Mouse (Mus musculus) right cerebral cortex, postnatal 36 days (tissue): Measurements from ENCODE around the gene Mad2l2.
A peak's percentile ranks its signal among the peaks of the same experiment; 100 is the strongest.
"Not testable (repeated sequence)": the region's sequence is repeated elsewhere in the genome, so short reads cannot be mapped to it uniquely, and the experiment has no call there.

Experiments
- DNase-seq, 2 experiments: peaks; one replicate each; pipeline ENCODE4 v3.0.0; 2022; ENCODE audit warnings: low spot score in 2 of 2, mixed read lengths in 1 of 2

Gene Mad2l2

GRCm38 (mm10) chr4:148171261-148171660, 41.1 kb downstream of the Mad2l2 start:
- DNase-seq = no peak

DNA sequence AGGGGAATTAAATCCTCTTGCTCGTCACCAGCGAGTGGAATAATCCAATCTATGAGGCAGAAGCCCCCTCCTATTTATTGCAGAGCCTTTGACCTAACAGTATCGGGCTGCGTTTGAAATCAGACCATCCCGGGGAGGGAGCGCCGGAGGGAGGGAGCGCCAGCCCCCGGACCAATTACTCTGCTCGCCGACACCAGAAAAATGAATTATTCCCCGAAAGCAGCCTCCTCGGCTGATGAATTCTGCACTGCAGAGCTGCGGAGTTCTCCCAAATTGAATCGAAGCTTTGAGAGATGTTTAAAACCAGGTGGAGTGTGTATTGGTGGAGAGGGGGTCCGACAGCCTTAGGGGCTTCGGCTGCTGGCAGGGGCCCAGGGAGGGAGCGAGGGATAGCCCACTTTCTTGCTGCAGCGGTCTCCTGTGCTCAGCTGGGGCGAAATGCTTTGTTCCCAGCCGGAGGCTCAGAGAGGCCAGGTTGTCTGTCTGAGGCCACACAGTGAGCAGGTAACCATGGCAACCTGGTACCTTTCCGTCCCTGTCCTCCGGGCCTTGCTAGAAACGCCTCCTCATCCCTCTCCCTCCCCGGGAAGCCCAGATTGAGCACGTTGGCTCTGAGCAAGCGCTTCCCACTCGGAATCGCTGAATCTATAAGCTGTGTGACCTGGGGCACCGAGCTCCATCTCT, 43.8 kb downstream of the Mad2l2 start:
- DNase-seq = peak; percentile 67 to 77

DNA sequence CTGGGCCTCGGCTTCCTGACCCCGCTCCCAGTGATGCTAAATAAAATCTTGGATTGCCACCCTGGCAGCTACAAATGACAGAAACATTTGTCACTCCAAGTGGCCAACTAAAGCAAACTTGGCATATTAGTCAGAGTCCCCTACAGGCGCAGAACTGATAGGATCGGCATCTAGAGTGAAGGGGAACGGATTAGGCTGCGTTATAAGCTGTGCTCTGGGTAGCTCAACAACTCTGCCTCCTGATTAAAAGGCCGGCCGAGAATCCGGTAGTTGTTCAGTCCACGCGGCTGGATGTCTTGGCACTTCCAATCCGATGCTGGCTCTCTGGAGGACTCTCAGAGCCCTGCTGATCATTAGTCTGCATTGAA, 44.3 kb downstream of the Mad2l2 start:
- DNase-seq = no peak

- DNase-seq = not testable (repeated sequence)
Observed at GRCm38 (mm10) chr4:148176603-148177002, 46.4 kb downstream of the Mad2l2 start.

GRCm38 (mm10) chr4:148177716-148178115, 47.5 kb downstream of the Mad2l2 start:
- DNase-seq = no peak

- no peak for DNase-seq
Observed at GRCm38 (mm10) chr4:148181483-148181882, 51.3 kb downstream of the Mad2l2 start.

- no peak for DNase-seq
Observed at GRCm38 (mm10) chr4:148182363-148182762, 52.2 kb downstream of the Mad2l2 start.

DNA sequence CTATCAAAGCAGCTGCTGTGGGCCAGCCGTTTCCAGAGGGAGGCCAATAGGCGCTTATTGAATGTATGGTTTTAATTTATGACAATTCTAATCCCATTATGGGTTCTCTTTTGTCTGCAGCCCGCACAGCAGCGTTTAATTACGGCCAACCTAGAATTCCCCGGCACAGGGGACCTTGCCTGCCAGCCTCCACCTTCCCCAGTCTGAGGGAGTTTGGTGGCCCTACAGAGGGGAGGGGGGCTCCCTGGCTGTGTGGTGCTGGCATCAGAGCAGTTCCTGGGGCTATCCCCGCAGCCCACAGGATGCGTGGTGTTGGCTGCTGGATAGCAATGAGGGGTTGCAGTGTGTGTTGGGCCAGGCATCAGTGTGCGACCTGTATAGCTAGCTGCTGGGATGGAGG, 54.4 kb downstream of the Mad2l2 start:
- DNase-seq = no peak

- DNase-seq = no peak
Observed at GRCm38 (mm10) chr4:148185819-148186218, 55.6 kb downstream of the Mad2l2 start.

- DNase-seq = not testable (repeated sequence)
Observed at GRCm38 (mm10) chr4:148188767-148189166, 58.6 kb downstream of the Mad2l2 start.

GRCm38 (mm10) chr4:148192707-148193245, 62.6 kb downstream of the Mad2l2 start:
- DNase-seq = no peak

DNA sequence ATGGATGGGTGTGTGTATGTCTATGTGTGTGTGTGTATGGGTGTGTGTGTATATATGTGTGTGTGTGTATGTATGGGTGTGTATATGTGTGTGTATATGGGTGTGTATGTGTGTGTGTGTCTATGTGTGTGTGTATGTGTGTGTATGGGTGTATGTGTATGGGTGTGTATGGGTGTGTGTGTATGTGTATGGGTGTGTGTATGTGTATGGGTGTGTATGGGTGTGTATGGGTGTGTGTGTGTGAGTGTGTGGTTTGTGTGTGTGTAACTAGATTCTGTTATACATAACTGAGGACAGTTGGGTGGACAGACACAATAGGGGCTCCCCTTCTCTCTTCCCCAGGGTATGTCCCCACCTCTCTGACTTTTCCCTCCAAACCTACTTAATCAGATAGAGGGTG, 64.2 kb downstream of the Mad2l2 start:
- DNase-seq = no peak
